Mouse (Mus musculus) lung, embryonic 14.5 days (tissue): ENCODE data around the gene Atpaf2. TPM values are rescaled to one million over a fixed set of nuclear protein-coding genes. Genes with fewer than 3 reads are reported as not detected.

ENCODE experiments used
- ATAC-seq: fragments of 200-750 bp; cut with Nextera tagmentation; 2 replicates; pipeline ENCODE4 v1.8.0; 2017; ENCODE audit warnings: mild to moderate bottlenecking, moderate TSS enrichment, moderate library complexity; ENCODE audit not compliant: insufficient read depth
- DNase-seq: peaks from one replicate; pipeline ENCODE4 v3.0.0-alpha.2; 2015
- H3K27ac ChIP-seq: fragments of 300-500 bp; sonication (generic); 2 replicates; pipeline ENCODE4 v1.5.1; 2014; ENCODE audit warnings: low read depth, mild to moderate bottlenecking, moderate library complexity
- H3K27me3 ChIP-seq: fragments of 300-500 bp; sonication (generic); 2 replicates; pipeline ENCODE4 v1.6.1; 2014; ENCODE audit warnings: low read length, control low read depth; ENCODE audit not compliant: insufficient read depth
- H3K36me3 ChIP-seq: fragments of 300-500 bp; sonication (generic); 2 replicates; pipeline ENCODE4 v1.6.1; 2014; ENCODE audit warnings: control low read depth; ENCODE audit not compliant: insufficient read depth
- H3K4me1 ChIP-seq: fragments of 300-500 bp; sonication (generic); 2 replicates; pipeline ENCODE4 v1.6.1; 2014; ENCODE audit warnings: antibody characterized with exemption, control low read depth; ENCODE audit not compliant: insufficient read depth
- H3K4me2 ChIP-seq: fragments of 300-500 bp; sonication (generic); 2 replicates; pipeline ENCODE4 v1.6.1; 2014; ENCODE audit warnings: mild to moderate bottlenecking
- H3K4me3 ChIP-seq: fragments of 300-500 bp; sonication (generic); 2 replicates; pipeline ENCODE4 v1.5.1; 2014; ENCODE audit warnings: low read depth, low read length
- H3K9ac ChIP-seq: fragments of 300-500 bp; sonication (generic); 2 replicates; pipeline ENCODE4 v1.6.1; 2014
- H3K9me3 ChIP-seq: fragments of 300-500 bp; sonication (generic); 2 replicates; pipeline ENCODE4 v1.6.1; 2016; ENCODE audit warnings: low read depth, low read length, control low read depth
- CTCF ChIP-seq: IDR thresholded peaks from 2 replicates; pipeline ENCODE4 v1.5.1; 2016; ENCODE audit warnings: antibody characterized with exemption, low read depth
- WGBS: fragments of 180-500 bp; shearing (Covaris S2); extraction: QIAGEN DNeasy Blood & Tissue Kit; methylation state at CpG from one replicate; pipeline ENCODE4 v1.1.7; 2014; 5-methylcytosine and 5-hydroxymethylcytosine counted together
- polyA plus RNA-seq: library from polyadenylated mRNA; unstranded; fragments of >200 nt; fragmentation: Nextera tagmentation; extraction: Ambion mirVana; gene quantifications from 2 replicates; pipeline ENCODE4 v1.2.1, GENCODE M21; 2014

Gene Atpaf2
- 47.5 and 50.1 TPM in 2 replicates for polyA plus RNA-seq

DNA sequence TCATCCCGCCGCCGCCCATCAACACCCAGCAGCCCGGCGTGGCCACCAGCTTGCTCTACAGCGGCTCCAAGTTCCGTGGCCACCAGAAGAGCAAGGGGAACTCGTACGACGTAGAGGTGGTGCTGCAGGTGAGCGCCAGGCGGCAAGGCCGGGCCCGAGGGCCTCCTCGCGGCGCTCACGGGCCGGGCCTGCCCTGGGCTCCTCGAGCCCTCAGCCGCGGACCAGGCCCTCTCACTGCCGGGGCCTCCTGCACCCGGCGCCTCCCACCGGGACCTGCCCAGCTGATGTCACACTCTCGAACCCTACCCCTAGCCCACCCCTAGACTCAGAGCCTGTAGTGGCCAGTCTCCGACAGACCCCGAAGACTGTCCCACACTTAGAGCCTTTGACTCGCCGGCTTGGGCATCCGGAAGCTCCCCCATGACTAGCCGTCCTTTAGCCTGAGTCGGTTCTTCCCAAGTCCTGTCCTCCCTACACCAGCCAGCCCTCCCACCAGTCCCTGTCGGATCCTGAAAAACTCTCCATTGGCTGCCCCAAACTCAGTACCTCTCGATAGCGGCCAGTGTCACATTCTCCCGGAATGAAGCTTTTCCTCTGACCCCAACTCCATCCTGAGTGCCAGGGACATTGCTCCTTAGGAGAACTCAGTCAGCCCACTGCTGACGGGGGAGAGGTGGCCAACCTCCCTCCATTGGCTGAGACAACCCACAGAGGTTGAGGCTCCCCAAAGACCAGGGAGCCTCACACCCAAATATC lies at the start of gene Atpaf2:
Atpaf2 (minus strand) TSS at position 741 of the 756 bp plus-strand sequence.
- Histone ChIP-seq H3K27ac (peak within 1 kb of the TSS; percentile 90), H3K4me3 (peak within 1 kb of the TSS; percentile 93), H3K4me1 (peaks cover 11% of the 10 kb centered on the region; the same call in 1 of the 2 replicates), H3K9ac (peak within 1 kb of the TSS; percentile 93), H3K9me3 (no peaks in the 10 kb centered on the region), H3K36me3 (no peaks in the 10 kb centered on the region), H3K4me2 (peak within 1 kb of the TSS; percentile 96), H3K27me3 (no peaks in the 10 kb centered on the region)
- DNase-seq, result peak; percentile 46
- TF ChIP-seq CTCF, result no peak
- WGBS, result under 1% methylated on average over 39 of the region's 39 CpGs
- peak; percentile 57 for ATAC-seq

DNA sequence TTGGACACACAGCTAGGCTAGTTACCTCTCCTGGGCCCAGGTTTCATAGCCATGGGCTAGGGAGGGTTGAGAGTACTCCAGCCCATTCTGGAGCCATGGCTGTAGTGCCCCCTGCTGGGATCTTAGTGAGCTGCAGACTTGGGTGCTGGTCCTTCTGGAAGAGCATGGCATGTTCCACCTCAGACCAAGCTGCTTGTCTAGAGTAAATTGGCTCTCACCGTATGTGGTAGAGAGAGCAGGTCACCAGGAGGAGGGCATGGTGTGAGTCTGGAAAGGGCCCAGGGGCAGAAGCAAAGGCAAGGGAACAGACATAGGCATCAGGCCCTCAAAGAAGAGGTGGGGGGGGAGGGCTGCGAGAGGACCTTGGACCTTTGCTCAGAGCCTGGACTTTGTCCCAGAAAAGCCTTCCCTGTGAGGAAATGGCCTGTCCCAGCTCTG lies 47.7 kb upstream of the Atpaf2 start:
- no peak overlapping the region for H3K4me2 ChIP-seq
- no peak for ATAC-seq
- no peaks in the 10 kb centered on the region for H3K27me3 ChIP-seq
- peak; percentile 67 for TF ChIP-seq CTCF
- H3K36me3 ChIP-seq, result peaks cover 87% of the 10 kb centered on the region
- H3K9ac ChIP-seq, result no peak overlapping the region
- H3K4me3 ChIP-seq, result no peak overlapping the region
- H3K4me1 ChIP-seq, result no peaks in the 10 kb centered on the region
- no peaks in the 10 kb centered on the region for H3K9me3 ChIP-seq
- WGBS, result 97% methylated on average over 2 of the region's 2 CpGs
- H3K27ac ChIP-seq, result no peak overlapping the region
- peak; percentile 65 for DNase-seq

DNA sequence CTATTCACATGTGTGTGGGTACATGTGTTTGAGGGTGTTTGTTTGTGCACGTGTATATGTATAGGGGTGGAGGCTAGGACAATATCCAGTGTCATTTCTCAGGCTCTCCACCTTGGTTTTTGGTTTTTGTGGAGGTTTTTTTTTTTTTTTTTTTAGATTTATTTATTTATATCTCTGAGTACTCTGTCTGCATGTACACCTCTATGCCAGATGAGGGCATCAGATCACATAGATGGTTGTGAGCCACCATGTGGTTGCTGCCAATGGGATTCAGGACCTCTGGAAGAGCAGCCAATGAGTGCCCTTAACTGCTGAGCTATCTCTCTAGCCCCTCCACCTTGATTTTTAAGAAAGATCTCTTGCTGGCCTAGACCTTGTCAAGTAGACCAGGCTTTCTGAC lies 39.7 kb upstream of the Atpaf2 start:
- ATAC-seq (no peak), DNase-seq (peak; percentile 12)
- Histone ChIP-seq H3K9me3 (no peaks in the 10 kb centered on the region), H3K27me3 (no peaks in the 10 kb centered on the region), H3K9ac (no peak overlapping the region), H3K27ac (no peak overlapping the region), H3K36me3 (peaks cover 68% of the 10 kb centered on the region), H3K4me2 (no peak overlapping the region), H3K4me1 (0 out of 2 replicates have a peak, but pooled peaks cover 5% of the 10 kb centered on the region), H3K4me3 (no peak overlapping the region)
- WGBS, result 92% methylated on average over 1 of the region's 1 CpGs
- TF ChIP-seq CTCF, result no peak

DNA sequence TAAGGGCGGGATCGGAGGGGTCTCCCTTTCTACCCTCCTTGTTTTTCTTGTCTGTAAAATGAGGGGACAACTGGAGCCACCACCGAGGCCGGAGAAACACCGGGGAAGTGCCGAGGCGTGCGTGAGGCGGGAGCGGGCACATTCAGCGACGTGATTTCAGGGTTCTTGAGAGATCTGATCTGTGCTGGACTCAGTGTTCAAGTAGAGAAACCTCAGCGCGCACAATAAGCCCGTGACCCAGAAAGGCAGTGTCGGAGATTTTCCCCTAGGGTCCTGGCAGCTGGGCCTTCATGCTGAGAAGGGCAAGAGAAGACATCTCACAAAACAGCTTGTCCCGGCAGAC lies 36.5 kb upstream of the Atpaf2 start:
- no peaks in the 10 kb centered on the region for H3K9me3 ChIP-seq
- H3K9ac ChIP-seq, result peak overlapping the region; percentile 88
- H3K4me2 ChIP-seq, result peak overlapping the region; percentile 93
- WGBS, result 1% methylated on average over 17 of the region's 17 CpGs
- H3K36me3 ChIP-seq, result peaks cover 35% of the 10 kb centered on the region
- H3K27ac ChIP-seq, result no peak overlapping the region
- DNase-seq (no peak), ATAC-seq (peak; percentile 42)
- 0 out of 2 replicates have a peak, but pooled peaks cover 5% of the 10 kb centered on the region for H3K4me1 ChIP-seq
- no peak for TF ChIP-seq CTCF
- peak overlapping the region; percentile 72 for H3K4me3 ChIP-seq
- H3K27me3 ChIP-seq, result no peaks in the 10 kb centered on the region

DNA sequence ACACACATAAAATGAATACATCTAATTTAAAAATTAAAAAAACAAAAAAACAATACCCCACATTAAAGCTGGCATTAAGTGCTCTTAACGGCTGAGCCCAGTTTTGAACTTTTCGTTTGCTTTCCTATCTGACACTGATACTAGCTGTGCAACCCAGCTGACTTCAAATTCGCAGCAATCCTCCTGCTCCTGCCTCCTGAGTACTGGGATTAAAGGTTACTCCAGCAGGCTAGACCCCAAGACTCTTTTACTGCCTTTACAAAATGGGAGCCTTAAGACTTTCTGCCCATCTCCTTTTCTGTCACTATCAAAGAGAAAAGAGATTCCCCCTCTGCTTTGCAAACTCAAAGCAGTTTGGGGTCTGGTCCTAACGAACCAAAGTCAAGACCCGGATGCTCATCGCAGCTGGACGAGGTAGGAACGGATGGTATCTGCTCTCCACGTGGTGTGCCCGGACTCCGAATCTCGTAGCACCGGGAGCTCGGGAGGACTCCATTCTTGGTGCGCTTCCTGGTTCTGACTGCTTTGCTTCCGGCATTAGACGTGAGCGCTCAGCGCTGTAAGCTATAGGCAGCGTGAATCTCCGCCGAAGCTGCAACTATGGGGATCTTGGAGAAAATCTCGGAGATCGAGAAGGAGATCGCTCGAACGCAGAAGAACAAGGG lies 36.0 kb upstream of the Atpaf2 start, which contains the start of gene Drg2:
Drg2 (plus strand) TSS at position 512 of the 665 bp plus-strand sequence.
- peak within 1 kb of the TSS; percentile 72 for H3K4me3 ChIP-seq
- TF ChIP-seq CTCF, result no peak
- no peaks in the 10 kb centered on the region for H3K9me3 ChIP-seq
- peak within 1 kb of the TSS; percentile 93 for H3K4me2 ChIP-seq
- H3K4me1 ChIP-seq, result 0 out of 2 replicates have a peak, but pooled peaks cover 5% of the 10 kb centered on the region
- ATAC-seq (peak; percentile 93), DNase-seq (peak; percentile 96)
- H3K27me3 ChIP-seq, result no peaks in the 10 kb centered on the region
- no peak within 1 kb of the TSS for H3K27ac ChIP-seq
- peak within 1 kb of the TSS; percentile 88 for H3K9ac ChIP-seq
- WGBS, result 5% methylated on average over 27 of the region's 27 CpGs
- H3K36me3 ChIP-seq, result peaks cover 30% of the 10 kb centered on the region

DNA sequence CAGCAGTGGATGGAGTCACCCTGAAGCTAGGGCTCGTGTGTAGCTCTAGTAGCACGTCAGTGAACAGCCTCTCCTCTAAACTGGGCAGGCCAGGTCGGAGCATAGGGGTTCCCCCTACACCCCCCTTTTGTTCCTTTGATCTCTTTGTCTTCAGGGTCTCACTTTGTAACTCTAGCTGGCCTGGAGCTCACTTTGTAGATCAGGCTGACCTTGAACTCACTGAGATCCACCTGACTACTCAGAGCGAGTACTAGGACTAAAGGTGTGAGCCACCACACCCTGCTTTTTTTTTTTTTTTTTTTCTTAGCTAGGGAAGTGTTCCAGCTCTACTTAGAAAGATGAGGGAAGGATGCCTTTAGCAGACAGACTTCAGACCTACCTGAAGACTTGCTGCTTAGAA lies 25.8 kb upstream of the Atpaf2 start:
- H3K9ac ChIP-seq, result no peak overlapping the region
- no peak overlapping the region for H3K27ac ChIP-seq
- TF ChIP-seq CTCF, result no peak
- no peak for DNase-seq
- ATAC-seq, result no peak
- peaks cover 33% of the 10 kb centered on the region for H3K36me3 ChIP-seq
- H3K4me2 ChIP-seq, result no peak overlapping the region
- H3K4me1 ChIP-seq, result no peaks in the 10 kb centered on the region
- 65% methylated on average over 4 of the region's 4 CpGs for WGBS
- H3K4me3 ChIP-seq, result no peak overlapping the region
- no peaks in the 10 kb centered on the region for H3K27me3 ChIP-seq
- no peaks in the 10 kb centered on the region for H3K9me3 ChIP-seq

DNA sequence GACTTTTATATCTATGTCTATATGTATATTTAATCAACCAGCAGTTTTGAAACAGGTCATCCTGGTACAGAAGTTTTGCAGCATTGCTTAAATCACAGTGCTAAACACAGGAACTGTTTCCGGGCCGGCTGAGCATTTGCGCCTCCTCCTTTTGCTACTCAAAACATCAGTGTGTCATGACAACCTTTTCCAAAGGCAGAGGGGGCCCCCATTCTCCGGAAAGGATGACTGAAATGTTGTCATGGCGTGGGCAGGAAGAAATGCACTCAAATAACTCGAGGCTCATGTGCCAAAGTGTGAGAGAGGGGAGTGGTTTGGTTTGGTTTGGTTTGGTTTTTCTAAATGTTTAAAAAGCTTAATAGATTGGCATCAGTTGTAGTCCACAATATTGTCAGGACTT lies 24.6 kb upstream of the Atpaf2 start:
- Histone ChIP-seq H3K9me3 (no peaks in the 10 kb centered on the region), H3K27ac (no peak overlapping the region), H3K36me3 (peaks cover 41% of the 10 kb centered on the region), H3K9ac (no peak overlapping the region), H3K4me3 (no peak overlapping the region), H3K4me2 (no peak overlapping the region), H3K4me1 (no peaks in the 10 kb centered on the region), H3K27me3 (no peaks in the 10 kb centered on the region)
- no peak for ATAC-seq
- no peak for TF ChIP-seq CTCF
- DNase-seq, result no peak
- 81% methylated on average over 6 of the region's 6 CpGs for WGBS
